Mouse (Mus musculus): ENCODE measurements around the gene Raet1e. TPM values are rescaled to one million over a fixed set of nuclear protein-coding genes. Genes with fewer than 3 reads are reported as not detected.
"Not testable (repeated sequence)": the region's sequence is repeated elsewhere in the genome, so short reads cannot be mapped to it uniquely, and the experiment has no call there.

Raet1e gene
- total RNA-seq, 1 experiment from 2014 or later = 1.6 TPM

DNA sequence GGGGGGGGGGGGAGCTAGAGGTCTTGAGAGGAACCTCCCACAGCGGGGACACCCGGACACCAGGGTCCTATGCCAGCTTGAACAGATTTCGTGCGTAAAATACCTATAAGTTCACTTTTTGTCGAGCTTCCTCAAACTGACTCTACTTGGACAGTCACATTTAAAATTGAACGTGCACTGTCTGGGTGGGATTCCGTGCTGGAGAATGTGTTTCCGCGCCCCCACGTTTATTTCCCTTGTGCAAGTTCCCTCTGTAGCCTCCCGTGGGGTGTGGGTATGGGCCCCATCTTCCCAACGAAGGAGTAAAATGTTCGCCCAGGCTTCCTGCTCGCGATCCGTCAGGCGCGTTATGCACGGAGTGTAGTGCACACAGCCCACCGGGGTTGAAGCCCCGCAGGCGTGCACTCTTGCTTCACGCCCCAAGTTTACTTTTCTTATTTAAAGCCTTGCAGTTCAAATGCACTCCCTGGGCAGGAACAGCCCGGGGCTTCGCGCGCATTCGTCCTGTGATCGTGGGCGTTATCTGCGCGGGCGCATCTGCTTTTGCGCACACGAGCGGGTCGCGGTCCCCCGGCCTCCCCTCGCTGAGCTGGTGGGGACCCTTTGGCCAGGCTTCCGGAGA lies 115.4 kb downstream of the Raet1e start:
- DNase-seq = no peak

GRCm38 (mm10) chr10:22274445-22275057 lies 116.2 kb downstream of the Raet1e start:
- DNase-seq = no peak

GRCm38 (mm10) chr10:22278468-22278867 lies 120.1 kb downstream of the Raet1e start:
- DNase-seq = not testable (repeated sequence)

DNA sequence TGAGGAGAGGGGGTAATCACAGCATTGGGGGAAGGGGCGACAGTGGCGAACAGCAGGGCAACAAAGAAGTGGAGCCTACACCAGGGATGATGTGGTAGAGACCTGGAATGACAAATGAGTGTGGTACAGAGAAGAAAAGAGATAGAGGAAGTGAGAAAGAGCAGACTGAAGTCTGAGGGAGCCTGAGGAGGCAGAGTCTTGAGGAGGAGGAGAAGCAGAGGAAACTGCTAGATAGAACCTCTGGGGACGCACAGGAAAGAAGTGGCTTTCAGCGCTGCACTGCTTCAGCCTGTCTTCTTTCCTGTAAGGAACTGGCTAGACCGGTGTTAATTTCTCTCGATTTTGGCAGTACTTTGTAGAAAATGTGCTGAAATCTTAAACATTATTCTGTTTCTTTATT lies 124.4 kb downstream of the Raet1e start:
- no peak for DNase-seq

GRCm38 (mm10) chr10:22295676-22296075 lies 137.3 kb downstream of the Raet1e start:
- no peak for DNase-seq

- DNase-seq = no peak
Observed at GRCm38 (mm10) chr10:22297033-22297762, 138.8 kb downstream of the Raet1e start.

DNA sequence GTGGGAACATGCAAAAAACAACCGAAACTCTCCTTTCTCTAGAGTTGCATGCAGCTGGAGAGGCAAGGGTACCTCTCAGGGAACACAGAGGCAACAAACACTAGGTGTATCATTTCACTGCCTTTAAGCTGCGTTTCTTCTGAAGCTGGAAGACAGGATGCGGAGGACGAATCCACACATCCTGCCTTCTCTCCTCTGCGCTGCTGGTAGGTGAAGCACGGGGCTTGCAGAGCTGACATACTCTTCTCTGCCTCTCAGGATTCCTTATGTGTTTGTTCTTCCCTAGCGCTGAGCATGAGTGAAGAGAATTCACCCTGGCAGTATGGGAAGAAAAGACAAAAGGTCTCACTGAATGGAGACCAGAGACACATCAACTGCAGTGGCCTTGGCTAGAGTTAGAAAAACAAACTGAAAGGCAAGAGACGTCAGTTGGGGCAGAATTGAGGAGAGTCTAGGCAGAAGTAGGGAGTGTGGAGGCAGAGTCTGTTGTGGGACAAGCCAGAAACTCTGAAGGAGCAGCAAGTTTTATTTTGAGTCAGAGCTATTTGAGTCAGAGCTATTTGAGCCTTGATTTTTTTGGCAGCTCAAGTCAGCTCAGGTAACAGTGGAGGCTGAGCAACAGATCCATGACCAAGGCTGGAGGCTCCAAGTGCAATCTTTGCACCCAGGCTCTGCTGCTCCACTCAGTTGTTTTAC lies 139.5 kb downstream of the Raet1e start:
- DNase-seq = no peak

GRCm38 (mm10) chr10:22299324-22299723 lies 141.0 kb downstream of the Raet1e start:
- no peak for DNase-seq

- no peak for DNase-seq
Observed at GRCm38 (mm10) chr10:22301641-22302040, 143.3 kb downstream of the Raet1e start.

- no peak for DNase-seq
Observed at GRCm38 (mm10) chr10:22302344-22303057, 144.1 kb downstream of the Raet1e start.

DNA sequence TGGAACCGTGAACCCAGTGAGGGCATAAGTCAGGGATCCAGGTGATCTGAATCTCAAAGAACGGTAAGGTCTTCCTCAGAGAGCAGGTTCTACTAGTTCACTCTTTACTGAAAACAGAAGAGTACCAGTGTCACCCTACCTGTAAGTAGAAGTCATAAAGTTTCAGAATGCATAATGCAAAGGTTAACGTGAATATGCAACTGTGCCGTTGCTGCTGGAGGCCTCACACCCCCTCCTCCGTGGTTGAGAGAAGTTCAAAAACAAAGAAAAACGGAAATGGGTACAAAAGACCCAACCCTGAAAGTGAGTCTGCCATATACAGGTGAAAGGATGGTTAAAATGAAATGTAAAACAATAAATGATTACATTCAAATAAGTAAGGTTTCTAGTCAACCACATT lies 145.4 kb downstream of the Raet1e start:
- DNase-seq = no peak

- DNase-seq = no peak
Observed at GRCm38 (mm10) chr10:22305801-22306200, 147.4 kb downstream of the Raet1e start.

- no peak for DNase-seq
Observed at GRCm38 (mm10) chr10:22306452-22306851, 148.1 kb downstream of the Raet1e start.

DNA sequence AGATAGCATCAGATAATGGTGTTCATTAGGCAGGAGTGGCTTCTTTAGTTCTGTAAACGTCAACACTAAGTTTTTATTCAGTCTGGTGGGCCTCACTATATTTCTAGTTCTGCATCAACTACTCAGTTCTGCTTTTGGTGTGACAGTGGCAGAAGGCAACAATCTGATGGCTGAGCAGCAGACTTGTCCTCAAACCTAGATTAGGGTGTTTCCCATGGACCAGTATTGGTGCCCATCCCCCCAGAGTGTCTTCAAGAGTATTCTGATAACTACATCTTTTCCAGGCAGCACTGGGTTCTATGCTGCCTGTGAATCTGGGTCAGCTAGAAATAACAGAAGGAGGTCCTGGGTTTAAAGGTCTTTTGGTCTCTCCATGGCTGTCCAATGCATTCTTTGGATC lies 149.9 kb downstream of the Raet1e start:
- no peak for DNase-seq

DNA sequence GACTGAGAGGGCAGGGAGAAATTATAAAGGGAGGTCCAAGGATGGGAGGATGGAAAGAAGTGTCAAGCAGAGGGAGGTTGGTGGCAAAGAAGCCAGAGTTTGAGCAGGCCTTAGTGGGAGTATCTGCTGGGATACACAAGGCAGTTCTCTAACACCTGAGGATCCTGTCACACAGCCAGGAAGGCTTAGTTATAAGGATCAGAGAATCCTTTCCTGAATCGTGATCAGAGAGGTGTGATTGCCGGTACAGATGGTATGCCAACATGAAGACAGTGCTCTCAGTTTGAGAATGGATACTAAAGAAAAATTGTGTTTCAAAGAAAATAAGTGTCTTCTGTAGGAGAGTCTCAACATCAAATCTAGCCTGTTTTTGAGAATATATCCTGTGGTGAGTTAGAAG lies 164.5 kb downstream of the Raet1e start:
- no peak for DNase-seq

GRCm38 (mm10) chr10:22345721-22346120 lies 187.4 kb downstream of the Raet1e start:
- DNase-seq = not testable (repeated sequence)

DNA sequence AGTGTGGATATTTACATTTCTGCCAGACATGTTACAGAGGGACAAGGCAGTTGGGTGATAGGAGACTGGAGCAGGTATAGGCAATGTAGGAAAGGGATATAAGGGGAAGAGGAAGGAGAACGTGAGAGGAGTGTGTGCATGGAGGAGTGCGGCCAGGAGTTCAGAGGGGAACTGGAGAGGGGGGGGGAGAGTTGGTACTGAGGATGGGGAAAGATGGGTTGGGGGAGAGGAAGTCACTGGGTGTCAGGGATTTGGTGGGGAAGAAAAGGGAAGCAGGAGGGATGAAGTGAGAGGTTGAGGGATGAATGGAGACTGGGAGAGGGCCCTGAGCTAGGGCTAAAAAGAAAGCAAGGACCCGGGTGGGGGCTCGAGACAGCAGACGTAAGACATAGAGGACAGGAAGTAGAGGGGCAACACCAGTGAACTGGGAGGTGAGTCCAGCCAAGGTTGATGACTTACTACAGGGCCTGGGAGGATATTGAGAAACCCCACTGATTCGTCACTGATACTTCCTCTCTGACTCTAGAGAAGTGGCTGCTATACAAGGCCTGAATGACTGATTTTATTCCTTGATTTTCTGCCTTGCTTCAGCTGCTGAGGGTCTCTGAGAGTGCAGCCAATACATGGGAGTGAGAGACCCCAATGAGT lies 195.3 kb downstream of the Raet1e start:
- DNase-seq = not testable (repeated sequence)

- not testable (repeated sequence) for DNase-seq
Observed at GRCm38 (mm10) chr10:22354196-22354574, 195.8 kb downstream of the Raet1e start.

- not testable (repeated sequence) for DNase-seq
Observed at GRCm38 (mm10) chr10:22357373-22357772, 199.0 kb downstream of the Raet1e start.

DNA sequence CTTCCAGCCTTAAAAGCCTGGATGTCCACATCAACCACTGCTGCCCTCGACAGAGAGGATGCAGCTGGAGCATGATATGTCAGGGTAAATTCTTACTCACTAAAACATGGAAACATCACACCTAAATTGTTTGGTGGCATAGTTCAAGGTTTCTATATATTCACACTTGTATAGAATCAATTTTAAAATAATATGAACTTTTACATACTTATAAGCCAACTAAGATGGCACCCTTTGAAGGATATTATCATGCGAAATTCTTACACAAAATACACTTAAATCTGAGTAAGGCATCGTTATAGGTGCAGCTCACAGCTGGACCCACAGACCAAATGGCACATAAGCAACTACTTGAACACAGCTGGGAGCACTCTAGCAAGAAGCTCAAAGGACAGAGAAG lies 201.9 kb downstream of the Raet1e start, which contains the start of gene Raet1d:
Raet1d (plus strand) TSS at position 301 of the 400 bp plus-strand sequence.
- not testable (repeated sequence) for DNase-seq

DNA sequence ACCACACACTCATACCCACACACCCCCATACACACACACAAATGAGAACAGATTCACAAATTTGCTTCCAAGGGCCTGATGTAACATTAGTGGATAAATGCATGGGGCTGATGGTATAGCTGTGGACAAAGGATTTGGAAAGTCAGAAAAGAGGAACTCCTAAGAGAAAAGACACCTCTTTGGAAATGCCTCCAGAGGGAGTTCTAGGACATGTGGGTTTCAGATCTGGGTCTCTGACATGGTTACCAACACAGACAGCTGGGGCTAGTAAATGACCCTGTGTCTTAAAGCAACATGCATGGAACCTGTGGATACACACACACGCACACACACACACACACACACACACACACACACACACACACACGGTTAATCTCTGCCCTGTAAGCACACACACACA lies 202.6 kb downstream of the Raet1e start:
- not testable (repeated sequence) for DNase-seq
